Mouse (Mus musculus): ENCODE results near the gene Pik3r2. TPM values are rescaled to one million over a fixed set of nuclear protein-coding genes. Genes with fewer than 3 reads are reported as not detected.

Gene Pik3r2
- total RNA-seq, 1 experiment from 2014 or later = 10.3 TPM

- ATAC-seq (replicated peaks; ENCODE audit: insufficient number of reproducible peaks, low FRiP score, low TSS enrichment, poor library complexity, severe bottlenecking) = no peak
Measured at GRCm38 (mm10) chr8:70780093-70780492, 3.6 kb upstream of the Pik3r2 start.

- ATAC-seq (replicated peaks; ENCODE audit: insufficient number of reproducible peaks, low FRiP score, low TSS enrichment, poor library complexity, severe bottlenecking) = no peak
Measured at GRCm38 (mm10) chr8:70775851-70776495, 540 bp downstream of the Pik3r2 start.

- no peak for ATAC-seq (replicated peaks; ENCODE audit: insufficient number of reproducible peaks, low FRiP score, low TSS enrichment, poor library complexity, severe bottlenecking)
Measured at GRCm38 (mm10) chr8:70775227-70775626, 1.3 kb downstream of the Pik3r2 start.

GRCm38 (mm10) chr8:70774740-70775139 is 1.8 kb downstream of the Pik3r2 start:
- no peak for ATAC-seq (replicated peaks; ENCODE audit: insufficient number of reproducible peaks, low FRiP score, low TSS enrichment, poor library complexity, severe bottlenecking)

- no peak for ATAC-seq (replicated peaks; ENCODE audit: insufficient number of reproducible peaks, low FRiP score, low TSS enrichment, poor library complexity, severe bottlenecking)
Measured at GRCm38 (mm10) chr8:70773833-70774232, 2.7 kb downstream of the Pik3r2 start.

- ATAC-seq (replicated peaks; ENCODE audit: insufficient number of reproducible peaks, low FRiP score, low TSS enrichment, poor library complexity, severe bottlenecking) = no peak
Measured at GRCm38 (mm10) chr8:70773410-70773809, 3.1 kb downstream of the Pik3r2 start.

- no peak for ATAC-seq (replicated peaks; ENCODE audit: insufficient number of reproducible peaks, low FRiP score, low TSS enrichment, poor library complexity, severe bottlenecking)
Measured at GRCm38 (mm10) chr8:70772890-70773289, 3.6 kb downstream of the Pik3r2 start.

GRCm38 (mm10) chr8:70772075-70772474 is 4.4 kb downstream of the Pik3r2 start:
- ATAC-seq (replicated peaks; ENCODE audit: insufficient number of reproducible peaks, low FRiP score, low TSS enrichment, poor library complexity, severe bottlenecking) = no peak

- ATAC-seq (replicated peaks; ENCODE audit: insufficient number of reproducible peaks, low FRiP score, low TSS enrichment, poor library complexity, severe bottlenecking) = no peak
Measured at GRCm38 (mm10) chr8:70771217-70771616, 5.3 kb downstream of the Pik3r2 start.

GRCm38 (mm10) chr8:70770748-70771147 is 5.8 kb downstream of the Pik3r2 start:
- no peak for ATAC-seq (replicated peaks; ENCODE audit: insufficient number of reproducible peaks, low FRiP score, low TSS enrichment, poor library complexity, severe bottlenecking)

GRCm38 (mm10) chr8:70769858-70770257 is 6.7 kb downstream of the Pik3r2 start:
- ATAC-seq (replicated peaks; ENCODE audit: insufficient number of reproducible peaks, low FRiP score, low TSS enrichment, poor library complexity, severe bottlenecking) = no peak

- ATAC-seq (replicated peaks; ENCODE audit: insufficient number of reproducible peaks, low FRiP score, low TSS enrichment, poor library complexity, severe bottlenecking) = peak; percentile 63
Measured at GRCm38 (mm10) chr8:70769359-70769758, 7.2 kb downstream of the Pik3r2 start.

GRCm38 (mm10) chr8:70768956-70769355 is 7.6 kb downstream of the Pik3r2 start:
- ATAC-seq (replicated peaks; ENCODE audit: insufficient number of reproducible peaks, low FRiP score, low TSS enrichment, poor library complexity, severe bottlenecking) = 0 out of 2 replicates have a peak, but pooled peaks have one; percentile 2

GRCm38 (mm10) chr8:70768231-70768776 is 8.2 kb downstream of the Pik3r2 start:
- ATAC-seq (replicated peaks; ENCODE audit: insufficient number of reproducible peaks, low FRiP score, low TSS enrichment, poor library complexity, severe bottlenecking) = 0 out of 2 replicates have a peak, but pooled peaks have one; percentile 16

GRCm38 (mm10) chr8:70767503-70767902 is 9.0 kb downstream of the Pik3r2 start:
- ATAC-seq (replicated peaks; ENCODE audit: insufficient number of reproducible peaks, low FRiP score, low TSS enrichment, poor library complexity, severe bottlenecking) = no peak

GRCm38 (mm10) chr8:70766571-70767440 is 9.7 kb downstream of the Pik3r2 start:
- no peak for ATAC-seq (replicated peaks; ENCODE audit: insufficient number of reproducible peaks, low FRiP score, low TSS enrichment, poor library complexity, severe bottlenecking)

- no peak for ATAC-seq (replicated peaks; ENCODE audit: insufficient number of reproducible peaks, low FRiP score, low TSS enrichment, poor library complexity, severe bottlenecking)
Measured at GRCm38 (mm10) chr8:70765838-70766570, 10.5 kb downstream of the Pik3r2 start.

- no peak for ATAC-seq (replicated peaks; ENCODE audit: insufficient number of reproducible peaks, low FRiP score, low TSS enrichment, poor library complexity, severe bottlenecking)
Measured at GRCm38 (mm10) chr8:70765329-70765728, 11.2 kb downstream of the Pik3r2 start.

- ATAC-seq (replicated peaks; ENCODE audit: insufficient number of reproducible peaks, low FRiP score, low TSS enrichment, poor library complexity, severe bottlenecking) = no peak
Measured at GRCm38 (mm10) chr8:70764676-70765075, 11.8 kb downstream of the Pik3r2 start.
